Mouse (Mus musculus) naive thymus-derived CD4-positive, alpha-beta T cell, adult 5 months (primary cell): Measurements from ENCODE around the gene Bola3. TPM values are rescaled to one million over a fixed set of nuclear protein-coding genes. Genes with fewer than 3 reads are reported as not detected.

Experiments used
- polyA plus RNA-seq: library from polyadenylated mRNA; unstranded; fragments of 100-300 nt; shearing (Covaris generic); gene quantifications from one replicate; pipeline ENCODE4 v1.2.1, GENCODE M21; 2017

Gene Bola3
- 58.7 TPM for polyA plus RNA-seq

GRCm38 (mm10) chr6:83348873-83349272 is at the start of gene Bola3:
Gene Bola3 (plus strand): TSS chr6:83349147.

GRCm38 (mm10) chr6:83325525-83326393 is 23.2 kb upstream of the Bola3 start, which contains the start of the genes Mthfd2 and Mob1a:
Gene Mthfd2 (minus strand): TSS chr6:83325908.
Gene Mob1a (plus strand): TSS chr6:83326016.

Other genes starting within 250 kb of the Bola3 start
- 3.0 TPM for gene Ccdc142, start 247.5 kb upstream of the Bola3 start, polyA plus RNA-seq
- 7.4 TPM for gene Gm42688, start 247.5 kb upstream of the Bola3 start, polyA plus RNA-seq
- 43.7 TPM for gene Mrpl53, start 240.1 kb upstream of the Bola3 start, polyA plus RNA-seq
- gene Mogs, start 233.7 kb upstream of the Bola3 start, polyA plus RNA-seq: 65.1 TPM
- 37.0 TPM for gene Wbp1, start 227.6 kb upstream of the Bola3 start, polyA plus RNA-seq
- gene Ino80b, start 223.7 kb upstream of the Bola3 start, polyA plus RNA-seq: 40.0 TPM
- gene Rtkn, start 213.7 kb upstream of the Bola3 start, polyA plus RNA-seq: not detected
- not detected for gene Wdr54, start 192.8 kb upstream of the Bola3 start, polyA plus RNA-seq
- not detected for gene 1700003E16Rik, start 192.7 kb upstream of the Bola3 start, polyA plus RNA-seq
- gene Dctn1, start 183.2 kb upstream of the Bola3 start, polyA plus RNA-seq: 75.9 TPM
- gene Slc4a5, start 129.3 kb upstream of the Bola3 start, polyA plus RNA-seq: not detected
- gene Mthfd2, start 23.2 kb upstream of the Bola3 start, polyA plus RNA-seq: 63.8 TPM
- 155 TPM for gene Mob1a, start 23.1 kb upstream of the Bola3 start, polyA plus RNA-seq
- gene Tet3, start 109.9 kb downstream of the Bola3 start, polyA plus RNA-seq: 84.4 TPM
- 79.6 TPM for gene Dguok, start 157.8 kb downstream of the Bola3 start, polyA plus RNA-seq
- gene Actg2, start 187.1 kb downstream of the Bola3 start, polyA plus RNA-seq: not detected
- gene Stambp, start 223.6 kb downstream of the Bola3 start, polyA plus RNA-seq: 20.2 TPM